Mouse (Mus musculus) forebrain, embryonic 16.5 days (tissue): ENCODE results near the gene Gm49369. TPM values are rescaled to one million over a fixed set of nuclear protein-coding genes. Genes with fewer than 3 reads are reported as not detected.
A peak's percentile ranks its signal among the peaks of the same experiment; 100 is the strongest.

Source experiments
- ATAC-seq: fragments of 200-750 bp; cut with Nextera tagmentation; 2 replicates; pipeline ENCODE4 v1.8.0; 2017; ENCODE audit warnings: mild to moderate bottlenecking, moderate library complexity
- H3K27ac ChIP-seq: fragments of 300-500 bp; sonication (generic); 2 replicates; pipeline ENCODE4 v1.5.1; 2014; ENCODE audit warnings: low read length, control low read depth
- H3K27me3 ChIP-seq: fragments of 300-500 bp; sonication (generic); replicated peaks from 2 replicates; pipeline ENCODE4 v1.6.1; 2014; ENCODE audit warnings: low read length; ENCODE audit not compliant: control insufficient read depth, insufficient read depth
- H3K36me3 ChIP-seq: fragments of 300-500 bp; sonication (generic); 2 replicates; pipeline ENCODE4 v1.6.1; 2014; ENCODE audit not compliant: control insufficient read depth, insufficient read depth
- H3K4me1 ChIP-seq: fragments of 300-500 bp; sonication (generic); replicated peaks from 2 replicates; pipeline ENCODE4 v1.6.1; 2014; ENCODE audit warnings: low read length; ENCODE audit not compliant: control insufficient read depth, insufficient read depth
- H3K4me2 ChIP-seq: fragments of 300-500 bp; sonication (generic); 2 replicates; pipeline ENCODE4 v1.6.1; 2014; ENCODE audit warnings: mild to moderate bottlenecking, low read length, control low read depth
- H3K4me3 ChIP-seq: fragments of 300-500 bp; sonication (generic); replicated peaks from 2 replicates; pipeline ENCODE4 v1.5.1; 2014; ENCODE audit warnings: mild to moderate bottlenecking, low read length, control low read depth
- H3K9ac ChIP-seq: fragments of 300-500 bp; sonication (generic); replicated peaks from 2 replicates; pipeline ENCODE4 v1.6.1; 2014; ENCODE audit warnings: low read depth, low read length, control low read depth
- H3K9me3 ChIP-seq: fragments of 300-500 bp; sonication (generic); 2 replicates; pipeline ENCODE4 v1.6.1; 2016; ENCODE audit warnings: low read length; ENCODE audit not compliant: control insufficient read depth
- WGBS: fragments of 180-500 bp; shearing (Covaris S2); extraction: QIAGEN DNeasy Blood & Tissue Kit; methylation state at CpG from one replicate; pipeline ENCODE4 v1.1.7; 2014; 5-methylcytosine and 5-hydroxymethylcytosine counted together
- polyA plus RNA-seq: library from polyadenylated mRNA; unstranded; fragments of >200 nt; fragmentation: Nextera tagmentation; extraction: Ambion mirVana; gene quantifications from 2 replicates; pipeline ENCODE4 v1.2.1, GENCODE M21; 2015

Gene Gm49369
- polyA plus RNA-seq, 1 experiment from 2014 or later = not detected

DNA sequence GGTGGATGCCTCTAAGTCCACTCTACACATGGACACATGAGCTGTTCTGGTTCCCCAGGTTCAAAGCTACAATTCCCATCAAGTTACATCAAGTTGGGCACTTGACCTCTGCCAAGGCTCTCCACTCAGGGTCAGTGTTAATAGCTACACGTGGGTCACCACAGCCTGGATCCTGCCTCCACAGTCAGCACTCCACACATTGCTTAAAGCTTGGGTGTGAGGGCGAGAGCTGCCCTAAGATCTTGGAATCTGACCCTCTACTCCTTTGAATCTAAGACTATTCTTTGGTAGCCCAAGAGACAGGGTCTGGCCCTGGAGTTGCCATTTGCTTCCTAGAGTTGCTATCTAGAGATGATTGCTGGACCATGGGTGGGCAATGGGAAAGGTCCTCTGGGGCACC is 6.3 kb upstream of the Gm49369 start:
- Histone ChIP-seq H3K4me1 (peaks cover 17% of the 10 kb centered on the region), H3K36me3 (peaks cover 11% of the 10 kb centered on the region), H3K9ac (no peak overlapping the region), H3K4me2 (no peak overlapping the region), H3K4me3 (no peak overlapping the region), H3K27ac (no peak overlapping the region), H3K27me3 (no peaks in the 10 kb centered on the region), H3K9me3 (no peaks in the 10 kb centered on the region)
- WGBS = 97% methylated on average over 2 of the region's 2 CpGs
- no peak for ATAC-seq

GRCm38 (mm10) chr7:142388198-142388597 is 5.7 kb upstream of the Gm49369 start:
- Histone ChIP-seq H3K27me3 (no peaks in the 10 kb centered on the region), H3K4me3 (peak overlapping the region; percentile 84), H3K9me3 (no peaks in the 10 kb centered on the region), H3K9ac (peak overlapping the region; percentile 86), H3K27ac (peak overlapping the region; percentile 63; the same call in 1 of the 2 replicates), H3K4me2 (peak overlapping the region; percentile 89), H3K4me1 (peaks cover 17% of the 10 kb centered on the region), H3K36me3 (peaks cover 11% of the 10 kb centered on the region)
- WGBS = 100% methylated on average over 1 of the region's 1 CpGs
- ATAC-seq = peak; percentile 31

GRCm38 (mm10) chr7:142387419-142388148 is 5.1 kb upstream of the Gm49369 start, which contains the start of gene Ctsd:
TSS of gene Ctsd (minus strand) at chr7:142388038.
- peak; percentile 98 for ATAC-seq
- WGBS = under 1% methylated on average over 55 of the region's 55 CpGs
- Histone ChIP-seq H3K4me1 (peaks cover 17% of the 10 kb centered on the region), H3K36me3 (peaks cover 13% of the 10 kb centered on the region), H3K9ac (peak within 1 kb of the TSS; percentile 86), H3K27me3 (no peaks in the 10 kb centered on the region), H3K4me3 (peak within 1 kb of the TSS; percentile 84), H3K27ac (peak within 1 kb of the TSS; percentile 63; the same call in 1 of the 2 replicates), H3K4me2 (peak within 1 kb of the TSS; percentile 89), H3K9me3 (no peaks in the 10 kb centered on the region)

DNA sequence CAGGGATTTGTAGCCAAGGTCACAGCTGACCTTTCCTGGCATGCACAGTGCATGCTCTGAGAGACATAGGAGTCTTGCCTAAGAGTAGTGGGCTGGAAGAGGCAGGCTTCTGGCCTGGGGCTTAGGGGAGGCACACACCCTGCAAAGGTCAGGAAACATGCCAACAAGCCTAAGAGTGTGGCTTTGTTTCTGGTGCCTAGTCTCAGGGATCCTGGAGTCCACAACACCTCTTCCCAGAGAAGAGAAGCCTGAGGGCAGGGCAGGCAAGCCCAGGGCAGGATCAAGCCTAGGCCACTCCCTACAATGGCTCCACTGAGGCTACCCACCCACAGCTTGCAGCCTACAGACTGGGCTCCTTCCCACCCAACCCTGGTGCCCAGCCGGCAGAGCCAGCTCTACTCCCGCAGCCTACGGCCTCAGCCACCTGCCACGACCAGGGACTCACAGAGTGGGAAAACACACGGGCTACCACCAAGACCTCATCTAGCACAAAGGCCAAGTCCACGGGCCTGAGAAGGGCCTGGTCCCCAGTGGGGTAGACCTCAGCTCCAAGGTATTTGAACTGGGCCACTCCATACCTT is 4.2 kb upstream of the Gm49369 start:
- H3K4me2 ChIP-seq = peak overlapping the region; percentile 89
- H3K27ac ChIP-seq = no peak overlapping the region
- WGBS = 70% methylated on average over 6 of the region's 6 CpGs
- H3K36me3 ChIP-seq = peaks cover 22% of the 10 kb centered on the region
- ATAC-seq = no peak
- H3K4me3 ChIP-seq = peak overlapping the region; percentile 84
- no peaks in the 10 kb centered on the region for H3K9me3 ChIP-seq
- peaks cover 17% of the 10 kb centered on the region for H3K4me1 ChIP-seq
- H3K9ac ChIP-seq = peak overlapping the region; percentile 86
- H3K27me3 ChIP-seq = no peaks in the 10 kb centered on the region

GRCm38 (mm10) chr7:142385742-142386403 is 3.4 kb upstream of the Gm49369 start:
- Histone ChIP-seq H3K9me3 (no peaks in the 10 kb centered on the region), H3K4me3 (no peak overlapping the region), H3K27ac (no peak overlapping the region), H3K9ac (no peak overlapping the region), H3K36me3 (peaks cover 27% of the 10 kb centered on the region), H3K27me3 (no peaks in the 10 kb centered on the region), H3K4me1 (peaks cover 17% of the 10 kb centered on the region), H3K4me2 (peak overlapping the region; percentile 89)
- 92% methylated on average over 3 of the region's 3 CpGs for WGBS
- no peak for ATAC-seq

- H3K27ac ChIP-seq = no peak overlapping the region
- no peaks in the 10 kb centered on the region for H3K27me3 ChIP-seq
- WGBS = 89% methylated on average over 10 of the region's 10 CpGs
- H3K4me1 ChIP-seq = peaks cover 17% of the 10 kb centered on the region
- H3K9ac ChIP-seq = no peak overlapping the region
- no peak for ATAC-seq
- H3K4me3 ChIP-seq = no peak overlapping the region
- peaks cover 34% of the 10 kb centered on the region for H3K36me3 ChIP-seq
- H3K4me2 ChIP-seq = no peak overlapping the region
- H3K9me3 ChIP-seq = no peaks in the 10 kb centered on the region
Observed at GRCm38 (mm10) chr7:142384306-142384705, 1.8 kb upstream of the Gm49369 start.

DNA sequence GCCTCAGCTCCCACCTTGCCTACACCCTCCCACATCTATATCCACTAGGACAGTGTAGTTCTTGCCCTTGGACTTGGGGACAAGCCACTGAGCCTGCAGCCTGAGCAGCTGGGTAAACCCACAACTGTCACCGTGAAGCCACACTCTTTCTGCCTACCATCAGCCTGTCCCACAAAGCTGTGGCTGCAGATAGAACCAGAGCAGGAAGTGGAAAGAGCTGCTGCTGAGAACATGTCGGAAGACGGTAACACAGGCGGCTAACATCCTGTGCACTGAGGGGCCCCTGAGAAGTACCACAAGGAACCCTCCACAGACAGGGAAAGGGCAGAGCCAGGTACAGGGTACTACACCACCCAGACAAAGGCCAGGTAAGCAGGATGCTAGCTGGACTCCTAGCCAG is 1.3 kb downstream of the Gm49369 start:
- H3K27me3 ChIP-seq = no peaks in the 10 kb centered on the region
- H3K36me3 ChIP-seq = peaks cover 54% of the 10 kb centered on the region
- 96% methylated on average over 4 of the region's 4 CpGs for WGBS
- no peak for ATAC-seq
- no peak overlapping the region for H3K27ac ChIP-seq
- no peak overlapping the region for H3K4me2 ChIP-seq
- H3K9ac ChIP-seq = no peak overlapping the region
- peaks cover 5% of the 10 kb centered on the region for H3K4me1 ChIP-seq
- no peak overlapping the region for H3K4me3 ChIP-seq
- H3K9me3 ChIP-seq = no peaks in the 10 kb centered on the region

- Histone ChIP-seq H3K4me1 (no peaks in the 10 kb centered on the region), H3K9ac (no peak overlapping the region), H3K9me3 (no peaks in the 10 kb centered on the region), H3K27ac (no peak overlapping the region), H3K27me3 (no peaks in the 10 kb centered on the region), H3K4me3 (no peak overlapping the region), H3K4me2 (no peak overlapping the region), H3K36me3 (peaks cover 53% of the 10 kb centered on the region)
- no peak for ATAC-seq
- 90% methylated on average over 6 of the region's 6 CpGs for WGBS
Observed at GRCm38 (mm10) chr7:142379186-142379585, 3.3 kb downstream of the Gm49369 start.

GRCm38 (mm10) chr7:142377233-142377925 is 5.1 kb downstream of the Gm49369 start:
- no peak overlapping the region for H3K27ac ChIP-seq
- H3K9me3 ChIP-seq = no peaks in the 10 kb centered on the region
- peaks cover 7% of the 10 kb centered on the region for H3K27me3 ChIP-seq
- no peak for ATAC-seq
- H3K9ac ChIP-seq = no peak overlapping the region
- no peaks in the 10 kb centered on the region; the same call in 1 of the 2 replicates for H3K4me1 ChIP-seq
- WGBS = 92% methylated on average over 14 of the region's 14 CpGs
- no peak overlapping the region for H3K4me3 ChIP-seq
- H3K36me3 ChIP-seq = peaks cover 45% of the 10 kb centered on the region
- H3K4me2 ChIP-seq = no peak overlapping the region
